Mouse (Mus musculus): ENCODE results near the gene Cep170b. TPM values are rescaled to one million over a fixed set of nuclear protein-coding genes. Genes with fewer than 3 reads are reported as not detected.

Cep170b gene
- total RNA-seq, 2 experiments from 2014 or later = 192 to 208 TPM

Small RNA genes lying within 50 kb of the gene (microRNA-seq; reads per million reads assigned to microRNA genes)
- 0 to 0.78 reads per million in 2 experiments for gene Mir6940

Other genes with a start within 250 kb of the Cep170b start
- gene A530016L24Rik, start 231.0 kb upstream of the Cep170b start, total RNA-seq (2021) = under 1 TPM in 1 of 2 experiments, not detected in 1; 0.15 TPM
- 100 to 1,000 TPM; 126 to 134 TPM for gene Tmem179, start 203.7 kb upstream of the Cep170b start, total RNA-seq (2021)
- gene Inf2, start 131.7 kb upstream of the Cep170b start, total RNA-seq (2021) = 100 to 1,000 TPM; 105 to 111 TPM
- gene Adssl1, start 100.4 kb upstream of the Cep170b start, total RNA-seq (2021) = 10 to 100 TPM; 14.3 to 15.7 TPM
- gene Siva1, start 75.8 kb upstream of the Cep170b start, total RNA-seq (2021) = 10 to 100 TPM; 23.4 TPM
- gene Akt1, start 45.6 kb upstream of the Cep170b start, total RNA-seq (2021) = 100 to 1,000 TPM; 169 to 170 TPM
- gene Zbtb42, start 41.6 kb upstream of the Cep170b start, total RNA-seq (2021) = under 1 TPM; 0.61 to 0.97 TPM
- gene Pld4, start 40.2 kb downstream of the Cep170b start, total RNA-seq (2021) = 10 to 100 TPM; 10.2 to 11.0 TPM
- gene Ahnak2, start 82.2 kb downstream of the Cep170b start, total RNA-seq (2021) = 1 to 10 TPM; 3.4 to 3.8 TPM
- gene Clba1, start 88.5 kb downstream of the Cep170b start, total RNA-seq (2021) = 10 to 100 TPM; 11.4 to 14.2 TPM
- gene Cdca4, start 109.0 kb downstream of the Cep170b start, total RNA-seq (2021) = 10 to 100 TPM in 1 of 2 experiments, 1 to 10 TPM in 1; 7.4 to 10.0 TPM
- not detected for gene Gpr132, start 147.8 kb downstream of the Cep170b start, total RNA-seq (2021)
- gene Jag2, start 209.3 kb downstream of the Cep170b start, total RNA-seq (2021) = 10 to 100 TPM; 42.6 to 44.2 TPM
- gene Nudt14, start 221.7 kb downstream of the Cep170b start, total RNA-seq (2021) = 10 to 100 TPM; 12.8 to 14.6 TPM

Measured in layer of hippocampus, adult 18-20 months (tissue).